Mouse (Mus musculus): Measurements from ENCODE around the gene Plekhj1.
"Not testable (repeated sequence)": the region's sequence is repeated elsewhere in the genome, so short reads cannot be mapped to it uniquely, and the experiment has no call there.

The Plekhj1 gene

DNA sequence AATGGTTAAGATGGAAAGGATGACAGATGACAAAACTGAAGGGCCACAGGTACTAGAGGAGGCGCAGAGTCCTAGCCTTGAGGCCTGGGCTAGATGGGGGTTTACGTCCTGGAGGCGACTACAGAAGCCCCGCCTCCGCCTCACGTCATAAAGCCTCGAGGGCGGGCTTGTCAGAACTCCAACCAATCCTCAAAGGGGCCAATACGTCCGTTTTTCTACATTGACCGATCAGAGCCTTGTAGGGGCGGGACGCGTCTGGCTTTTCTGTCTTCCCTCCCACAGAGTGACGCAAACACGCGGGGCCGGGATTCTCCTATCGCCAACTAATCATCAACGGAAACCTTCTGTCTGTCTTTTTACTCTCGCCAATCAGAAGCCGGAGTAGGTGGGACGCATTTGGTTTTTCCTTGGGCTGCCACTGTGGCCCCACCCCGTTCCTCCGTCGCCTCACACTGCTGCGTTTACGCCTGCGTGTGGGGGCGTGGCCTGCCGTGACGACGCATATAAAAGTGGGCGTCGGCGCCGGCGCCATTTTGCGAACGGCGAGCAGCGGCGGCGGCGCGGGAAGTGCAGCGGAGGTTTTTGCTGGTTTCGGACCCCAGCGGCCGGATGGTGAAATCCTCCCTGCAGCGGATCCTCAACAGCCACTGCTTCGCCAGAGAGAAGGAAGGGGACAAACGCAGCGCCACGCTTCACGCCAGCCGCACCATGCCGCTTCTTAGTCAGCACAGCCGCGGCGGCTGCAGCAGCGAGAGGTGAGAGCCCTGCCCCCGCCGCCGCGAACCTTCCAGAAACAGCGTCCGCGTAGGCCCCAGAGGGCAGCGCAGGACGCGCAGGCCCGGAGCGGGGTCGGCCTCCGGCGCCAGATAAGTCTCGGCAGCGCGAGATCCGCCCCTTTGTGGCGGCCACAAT is 28.0 kb upstream of the Plekhj1 start, which contains the start of gene Oaz1:
TSS of gene Oaz1 (plus strand) at position 506 of the 912 bp plus-strand sequence.
- peak; percentile 98 for DNase-seq (ENCODE audit: low spot score)

DNA sequence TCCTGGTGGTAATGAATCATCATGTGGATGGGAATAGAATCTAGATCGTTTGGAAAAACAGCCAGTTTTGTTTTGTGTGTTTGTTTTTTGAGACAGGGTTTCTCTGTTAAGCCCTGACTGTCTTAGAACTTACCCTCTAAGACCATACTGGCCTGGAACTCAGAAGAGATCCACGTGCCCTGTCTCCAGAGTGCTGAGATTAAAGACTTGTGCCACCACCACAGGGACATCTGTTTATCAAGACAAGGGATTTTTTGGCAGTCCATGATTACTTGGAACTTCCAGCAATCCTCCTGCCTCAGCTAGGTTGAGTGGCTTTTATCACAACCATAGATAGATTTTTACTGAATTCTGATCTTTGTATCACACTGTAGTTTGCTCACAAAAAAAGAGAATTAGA is 26.4 kb upstream of the Plekhj1 start:
- DNase-seq (ENCODE audit: low spot score): no peak

DNA sequence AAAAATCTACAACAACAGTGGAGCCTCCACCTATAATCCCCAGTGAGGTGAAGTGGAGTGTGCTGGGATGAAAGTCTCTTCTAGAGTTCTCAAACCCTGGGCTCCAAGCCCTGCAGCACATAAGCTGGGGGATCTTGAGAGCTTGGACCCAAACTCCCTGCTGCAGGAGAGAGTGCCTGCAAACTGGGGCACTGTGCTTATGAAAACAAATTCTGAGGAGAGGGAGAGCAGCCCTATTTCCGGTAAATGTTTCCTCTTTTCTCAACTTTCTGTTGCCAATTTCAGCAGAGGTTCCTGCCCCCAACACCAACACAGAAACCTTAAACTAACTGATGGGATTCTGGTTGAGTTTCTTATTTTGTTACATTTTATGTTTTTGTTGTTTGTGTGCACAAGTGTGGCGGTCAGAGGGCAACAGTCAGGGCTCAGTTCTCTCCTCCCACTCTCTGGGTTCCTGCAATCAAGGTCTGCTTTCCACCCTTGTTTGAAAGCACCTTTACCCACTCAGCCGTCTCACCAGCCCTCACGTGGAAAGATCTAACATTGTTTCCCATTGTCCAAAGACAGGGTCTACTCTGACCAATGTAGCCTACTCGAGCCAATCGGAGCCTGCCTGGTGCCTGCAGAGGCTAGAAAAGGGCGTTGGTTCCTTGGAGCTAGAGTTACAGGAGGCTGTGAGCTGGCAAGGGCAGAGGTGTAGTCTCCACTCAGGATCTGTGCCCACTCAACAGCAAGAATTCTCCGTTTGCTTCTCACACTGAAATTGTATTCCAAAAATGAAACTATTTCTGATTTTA is 25.6 kb upstream of the Plekhj1 start:
- DNase-seq (ENCODE audit: low spot score): no peak

DNA sequence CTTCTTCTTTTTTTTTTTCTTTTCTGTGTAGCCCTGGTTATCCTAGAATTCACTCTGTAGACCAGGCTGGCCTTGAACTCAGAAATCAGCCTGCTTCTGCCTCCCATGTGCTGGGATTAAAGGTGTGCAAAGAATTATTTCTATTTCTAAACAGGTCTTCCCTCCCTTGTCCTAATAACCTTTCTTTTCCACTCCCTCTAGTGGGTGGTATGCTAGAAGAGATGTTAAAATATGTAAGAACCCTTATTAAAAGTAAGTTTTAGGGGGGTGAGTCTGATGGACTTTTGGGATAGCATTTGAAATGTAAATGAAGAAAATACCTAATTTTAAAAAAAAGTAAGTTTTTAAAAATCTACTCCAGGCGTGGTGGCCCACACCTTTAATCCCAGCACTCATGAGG is 24.9 kb upstream of the Plekhj1 start:
- DNase-seq (ENCODE audit: low spot score): no peak

- DNase-seq (ENCODE audit: low spot score): no peak
Measured at GRCm38 (mm10) chr10:80822528-80822927, 24.1 kb upstream of the Plekhj1 start.

GRCm38 (mm10) chr10:80821991-80822390 is 23.6 kb upstream of the Plekhj1 start:
- DNase-seq (ENCODE audit: low spot score): no peak

GRCm38 (mm10) chr10:80819406-80819805 is 21.0 kb upstream of the Plekhj1 start:
- DNase-seq (ENCODE audit: low spot score): no peak

- DNase-seq (ENCODE audit: low spot score): peak; percentile 42
Measured at GRCm38 (mm10) chr10:80818599-80819281, 20.3 kb upstream of the Plekhj1 start.

DNA sequence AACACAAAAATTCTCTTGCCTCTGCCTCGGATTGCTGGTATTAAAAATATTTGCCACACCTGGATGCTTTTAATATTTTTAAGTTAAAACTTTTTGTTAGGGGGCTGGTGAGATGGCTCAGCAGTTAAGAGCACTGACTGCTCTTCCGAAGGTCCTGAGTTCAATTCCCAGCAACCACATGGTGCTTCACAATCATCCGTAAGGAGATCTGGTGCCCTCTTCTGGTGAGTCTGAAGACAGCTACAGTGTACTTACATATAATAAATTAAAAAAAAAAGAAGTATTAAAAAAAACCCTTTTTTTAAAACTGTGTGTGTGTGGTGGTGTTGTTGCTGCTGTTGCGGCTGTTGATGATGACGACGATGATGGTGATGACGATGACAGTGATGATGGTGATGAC is 19.5 kb upstream of the Plekhj1 start:
- DNase-seq (ENCODE audit: low spot score): not testable (repeated sequence)

GRCm38 (mm10) chr10:80817164-80817563 is 18.7 kb upstream of the Plekhj1 start:
- no peak for DNase-seq (ENCODE audit: low spot score)

DNA sequence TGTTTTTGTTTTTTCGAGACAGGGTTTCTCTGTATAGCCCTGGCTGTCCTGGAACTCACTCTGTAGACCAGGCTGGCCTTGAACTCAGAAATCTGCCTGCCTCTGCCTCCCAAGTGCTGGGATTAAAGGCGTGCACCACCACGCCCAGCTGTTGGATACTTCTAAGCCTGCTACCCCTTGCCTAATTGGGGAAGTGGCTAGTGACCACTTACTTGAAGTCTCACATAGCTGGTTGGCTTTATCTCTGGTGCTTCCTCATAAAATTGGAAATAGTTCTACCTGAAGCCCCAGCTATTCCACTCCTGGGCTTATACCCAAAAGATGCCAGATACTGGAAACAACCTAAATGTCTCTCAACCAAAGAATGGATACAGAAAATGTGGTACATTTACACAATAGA is 17.9 kb upstream of the Plekhj1 start:
- not testable (repeated sequence) for DNase-seq (ENCODE audit: low spot score)

GRCm38 (mm10) chr10:80814800-80815199 is 16.4 kb upstream of the Plekhj1 start:
- no peak for DNase-seq (ENCODE audit: low spot score)

DNA sequence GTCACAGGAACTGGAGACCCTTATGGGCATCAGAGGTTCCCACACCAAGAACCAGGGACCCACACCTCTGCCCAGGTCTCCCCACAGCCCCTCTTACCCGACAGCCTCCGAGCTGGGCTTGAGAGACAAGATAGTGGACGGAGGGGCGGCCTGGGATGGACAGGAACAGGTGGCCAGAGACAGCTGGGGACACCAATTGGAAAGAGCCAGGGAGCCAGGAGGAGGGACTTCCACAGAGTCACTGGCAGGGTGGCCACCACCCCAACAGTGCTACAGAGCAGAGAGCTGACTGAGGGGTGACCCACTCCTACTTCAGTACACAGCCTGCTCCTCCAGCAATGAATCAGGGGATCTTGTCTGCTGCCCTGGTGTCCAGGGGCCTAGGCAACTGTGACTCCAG is 14.9 kb upstream of the Plekhj1 start, which contains the start of gene Jsrp1:
TSS of gene Jsrp1 (minus strand) at position 133 of the 400 bp plus-strand sequence.
- DNase-seq (ENCODE audit: low spot score): no peak

GRCm38 (mm10) chr10:80812391-80813041 is 14.1 kb upstream of the Plekhj1 start:
- DNase-seq (ENCODE audit: low spot score): no peak

DNA sequence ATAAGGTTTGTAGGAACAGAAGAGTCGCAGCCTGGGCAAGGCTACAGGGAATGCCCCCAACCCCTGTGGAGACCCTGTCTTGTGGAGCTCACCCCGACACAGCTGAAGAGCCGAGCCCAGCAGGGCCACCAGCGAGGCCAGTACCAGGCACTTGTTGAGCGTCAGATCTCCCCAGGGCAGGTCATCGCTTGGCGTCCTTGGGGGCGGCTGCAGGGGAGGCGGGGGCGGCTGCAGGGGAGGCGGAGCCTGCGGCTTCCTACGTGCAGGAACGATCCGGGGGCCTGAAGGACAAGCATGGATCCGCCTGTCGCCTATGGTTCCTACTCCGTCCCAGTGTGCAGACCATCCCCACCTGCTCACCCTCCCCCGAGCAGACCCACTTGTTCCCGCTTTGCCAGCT is 11.7 kb upstream of the Plekhj1 start:
- DNase-seq (ENCODE audit: low spot score): no peak

DNA sequence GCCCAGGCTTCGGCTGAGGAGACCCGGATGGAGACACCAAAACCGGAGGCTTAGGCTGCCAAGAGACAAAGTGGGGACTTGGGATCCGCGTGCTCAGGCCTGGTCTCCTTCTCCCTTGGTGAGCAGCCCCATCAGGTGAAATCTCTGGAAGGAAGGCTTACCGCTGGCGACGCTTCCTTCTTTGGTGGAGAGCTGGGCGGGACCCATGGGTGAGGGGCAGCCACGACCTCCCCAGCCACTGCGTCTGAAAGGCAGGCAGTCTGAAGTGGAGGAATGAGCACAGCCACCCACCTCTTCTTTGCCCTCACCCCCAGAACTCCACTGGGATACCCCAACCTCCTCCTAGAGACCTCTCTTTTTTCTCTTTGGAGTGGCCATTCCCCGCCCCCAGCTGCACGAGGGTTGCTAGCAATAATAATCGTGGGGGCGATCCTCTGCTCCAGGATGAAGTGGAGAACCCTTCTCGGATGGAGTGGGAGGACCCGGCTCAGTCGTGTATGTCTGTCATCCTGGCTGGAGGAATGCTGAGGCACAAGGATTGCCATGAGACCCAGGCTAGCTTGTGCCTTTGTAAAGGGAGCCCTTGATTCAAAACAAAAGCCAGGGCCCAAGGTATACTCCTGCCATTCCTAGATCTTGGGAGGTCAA is 10.7 kb upstream of the Plekhj1 start:
- no peak for DNase-seq (ENCODE audit: low spot score)

- DNase-seq (ENCODE audit: low spot score): no peak
Measured at GRCm38 (mm10) chr10:80808099-80808984, 9.9 kb upstream of the Plekhj1 start.

DNA sequence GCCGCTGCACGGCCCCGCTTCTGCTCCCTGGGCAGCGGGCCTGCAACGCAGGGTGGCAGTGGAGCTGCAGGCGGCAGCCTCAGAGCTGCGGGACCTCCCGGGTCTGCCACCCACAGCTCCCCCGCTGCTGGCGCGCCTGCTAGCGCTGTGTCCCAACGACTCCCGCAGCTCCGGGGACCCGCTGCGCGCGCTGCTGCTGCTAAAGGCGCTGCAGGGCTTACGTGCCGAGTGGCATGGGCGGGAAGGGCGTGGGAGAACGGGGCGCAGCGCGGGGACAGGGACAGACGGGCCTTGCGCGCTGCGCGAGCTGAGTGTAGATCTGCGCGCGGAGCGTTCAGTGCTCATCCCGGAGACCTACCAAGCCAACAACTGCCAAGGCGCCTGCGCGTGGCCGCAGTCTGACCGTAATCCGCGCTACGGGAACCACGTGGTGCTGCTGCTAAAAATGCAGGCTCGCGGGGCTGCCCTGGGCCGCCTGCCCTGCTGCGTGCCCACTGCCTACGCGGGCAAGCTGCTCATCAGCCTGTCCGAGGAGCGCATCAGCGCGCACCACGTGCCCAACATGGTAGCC is 8.7 kb upstream of the Plekhj1 start:
- DNase-seq (ENCODE audit: low spot score): peak; percentile 72

DNA sequence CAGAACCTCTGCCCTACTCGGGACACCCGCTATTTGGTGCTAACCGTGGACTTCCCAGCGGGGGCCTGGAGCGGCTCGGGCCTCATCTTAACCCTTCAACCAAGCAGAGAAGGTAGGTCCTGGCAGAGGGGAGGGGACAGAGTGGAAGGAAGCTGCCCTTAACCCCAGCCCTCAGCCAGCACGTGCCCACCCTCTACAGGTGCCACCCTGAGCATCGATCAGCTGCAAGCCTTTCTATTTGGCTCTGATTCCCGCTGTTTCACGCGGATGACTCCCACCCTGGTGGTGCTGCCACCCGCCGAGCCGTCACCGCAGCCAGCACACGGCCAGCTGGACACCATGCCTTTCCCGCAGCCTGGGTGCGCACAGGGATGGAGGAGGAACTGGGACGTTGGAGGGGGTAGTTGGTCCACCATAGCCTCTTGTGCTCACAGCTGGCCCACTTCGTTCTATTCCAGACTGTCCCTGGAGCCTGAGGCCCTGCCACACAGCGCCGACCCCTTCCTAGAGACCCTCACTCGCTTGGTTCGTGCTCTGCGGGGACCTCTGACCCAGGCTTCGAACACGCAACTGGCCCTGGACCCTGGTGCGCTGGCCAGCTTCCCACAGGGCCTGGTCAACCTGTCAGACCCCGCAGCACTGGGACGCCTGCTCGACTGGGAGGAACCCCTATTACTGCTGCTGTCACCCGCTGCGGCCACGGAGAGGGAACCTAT is 8.1 kb upstream of the Plekhj1 start:
- no peak for DNase-seq (ENCODE audit: low spot score)

Measured in urinary bladder, postnatal 14 days (tissue).